Mouse (Mus musculus): ENCODE measurements around the gene Map7d2. TPM values are rescaled to one million over a fixed set of nuclear protein-coding genes. Genes with fewer than 3 reads are reported as not detected.
"Not testable (repeated sequence)": the region's sequence is repeated elsewhere in the genome, so short reads cannot be mapped to it uniquely, and the experiment has no call there.

Gene Map7d2
- polyA plus RNA-seq, 1 experiment from 2014 or later: 14.3 TPM

GRCm38 (mm10) chrX:159414829-159415673 lies 679 bp downstream of the Map7d2 start:
- peak; percentile 82 for ATAC-seq (ENCODE audit: low FRiP score)
- H3K4me3 ChIP-seq (ENCODE audit: low read depth, low read length): peak overlapping the region; percentile 56
- peak overlapping the region; percentile 47 for H3K9ac ChIP-seq (ENCODE audit: low read length)
- WGBS: 19% methylated on average over 50 of the region's 65 CpGs
- no peaks in the 10 kb centered on the region for H3K9me3 ChIP-seq (ENCODE audit: control insufficient read depth, low read length)
- no peaks in the 10 kb centered on the region for H3K36me3 ChIP-seq (ENCODE audit: control insufficient read depth, insufficient read depth, low read length)
- DNase-seq (ENCODE audit: low spot score, missing footprints): peak; percentile 89
- no peaks in the 10 kb centered on the region; the same call in 1 of the 2 replicates for H3K27me3 ChIP-seq (ENCODE audit: control insufficient read depth, insufficient read depth, low read length)
- no peak overlapping the region for H3K27ac ChIP-seq (ENCODE audit: low read depth, low read length)
- H3K4me2 ChIP-seq: peak overlapping the region; percentile 78
- H3K4me1 ChIP-seq (ENCODE audit: control insufficient read depth, insufficient read depth, low read length): no peaks in the 10 kb centered on the region

DNA sequence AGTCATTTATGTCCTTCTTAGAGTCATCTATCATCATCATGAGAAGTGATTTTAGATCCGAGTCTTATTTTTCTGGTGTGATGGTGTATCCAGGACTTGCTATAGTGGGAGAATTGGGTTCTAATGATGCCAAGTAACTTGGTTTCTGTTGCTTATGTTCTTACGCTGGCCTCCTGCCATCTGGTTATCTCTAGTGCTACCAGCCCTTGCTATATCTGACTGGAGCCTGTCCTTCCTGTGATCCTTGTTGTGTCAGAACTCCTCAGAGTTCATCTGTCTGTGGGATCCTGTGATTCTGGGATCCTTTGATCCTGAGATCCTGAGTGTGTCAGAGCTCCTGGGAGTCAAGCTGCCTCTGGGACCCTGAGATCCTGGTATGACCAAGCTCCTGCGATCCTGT lies 16.1 kb downstream of the Map7d2 start:
- H3K27ac ChIP-seq (ENCODE audit: low read depth, low read length); H3K9ac ChIP-seq (ENCODE audit: low read length); H3K4me1 ChIP-seq (ENCODE audit: control insufficient read depth, insufficient read depth, low read length); H3K36me3 ChIP-seq (ENCODE audit: control insufficient read depth, insufficient read depth, low read length); H3K27me3 ChIP-seq (ENCODE audit: control insufficient read depth, insufficient read depth, low read length); DNase-seq (ENCODE audit: low spot score, missing footprints); H3K4me2 ChIP-seq; ATAC-seq (ENCODE audit: low FRiP score); H3K9me3 ChIP-seq (ENCODE audit: control insufficient read depth, low read length); H3K4me3 ChIP-seq (ENCODE audit: low read depth, low read length): not testable (repeated sequence)
- WGBS: 96% methylated on average over 3 of the region's 3 CpGs

DNA sequence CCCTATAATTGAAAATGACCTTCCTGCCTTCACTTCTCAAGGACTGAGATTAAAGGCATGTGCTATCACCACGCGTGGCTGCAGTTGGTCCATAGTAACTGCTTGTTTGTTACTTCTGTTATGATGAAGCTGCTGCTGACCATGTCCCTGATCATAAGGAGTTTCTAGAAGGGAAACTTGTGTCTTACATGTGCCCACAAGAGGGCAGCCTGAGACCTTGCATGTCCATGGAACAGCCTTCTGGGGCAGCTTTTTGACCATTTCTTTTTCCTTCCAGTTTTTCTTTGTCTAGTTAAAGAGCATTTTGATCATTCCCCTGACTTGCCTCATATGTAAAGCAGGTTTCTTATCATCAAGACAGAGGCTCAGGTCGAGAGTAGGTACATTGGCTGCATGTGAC lies 27.8 kb downstream of the Map7d2 start:
- WGBS: 29% methylated on average over 3 of the region's 3 CpGs
- Histone ChIP-seq H3K4me1 (ENCODE audit: control insufficient read depth, insufficient read depth, low read length) (no peaks in the 10 kb centered on the region), H3K4me2 (no peak overlapping the region), H3K36me3 (ENCODE audit: control insufficient read depth, insufficient read depth, low read length) (no peaks in the 10 kb centered on the region), H3K9ac (ENCODE audit: low read length) (no peak overlapping the region), H3K9me3 (ENCODE audit: control insufficient read depth, low read length) (no peaks in the 10 kb centered on the region), H3K4me3 (ENCODE audit: low read depth, low read length) (no peak overlapping the region), H3K27me3 (ENCODE audit: control insufficient read depth, insufficient read depth, low read length) (no peaks in the 10 kb centered on the region), H3K27ac (ENCODE audit: low read depth, low read length) (no peak overlapping the region)
- 0 out of 2 replicates have a peak, but pooled peaks have one; percentile 48 for ATAC-seq (ENCODE audit: low FRiP score)
- no peak for DNase-seq (ENCODE audit: low spot score, missing footprints)

GRCm38 (mm10) chrX:159447133-159447532 lies 32.8 kb downstream of the Map7d2 start:
- no peak for DNase-seq (ENCODE audit: low spot score, missing footprints)
- Histone ChIP-seq H3K4me2 (no peak overlapping the region), H3K4me1 (ENCODE audit: control insufficient read depth, insufficient read depth, low read length) (no peaks in the 10 kb centered on the region), H3K9me3 (ENCODE audit: control insufficient read depth, low read length) (no peaks in the 10 kb centered on the region), H3K27ac (ENCODE audit: low read depth, low read length) (no peak overlapping the region), H3K4me3 (ENCODE audit: low read depth, low read length) (no peak overlapping the region), H3K9ac (ENCODE audit: low read length) (no peak overlapping the region), H3K27me3 (ENCODE audit: control insufficient read depth, insufficient read depth, low read length) (no peaks in the 10 kb centered on the region), H3K36me3 (ENCODE audit: control insufficient read depth, insufficient read depth, low read length) (no peaks in the 10 kb centered on the region)
- ATAC-seq (ENCODE audit: low FRiP score): no peak
- 87% methylated on average over 1 of the region's 1 CpGs for WGBS

GRCm38 (mm10) chrX:159459006-159459654 lies 44.8 kb downstream of the Map7d2 start:
- Histone ChIP-seq H3K27ac (ENCODE audit: low read depth, low read length) (no peak overlapping the region; the same call in 1 of the 2 replicates), H3K9me3 (ENCODE audit: control insufficient read depth, low read length) (no peaks in the 10 kb centered on the region), H3K9ac (ENCODE audit: low read length) (peak overlapping the region; percentile 12; the same call in 1 of the 2 replicates), H3K27me3 (ENCODE audit: control insufficient read depth, insufficient read depth, low read length) (peaks cover 4% of the 10 kb centered on the region; the same call in 1 of the 2 replicates), H3K4me1 (ENCODE audit: control insufficient read depth, insufficient read depth, low read length) (no peaks in the 10 kb centered on the region), H3K4me2 (peak overlapping the region; percentile 35), H3K36me3 (ENCODE audit: control insufficient read depth, insufficient read depth, low read length) (no peaks in the 10 kb centered on the region), H3K4me3 (ENCODE audit: low read depth, low read length) (peak overlapping the region; percentile 13; the same call in 1 of the 2 replicates)
- DNase-seq (ENCODE audit: low spot score, missing footprints) (peak; percentile 89), ATAC-seq (ENCODE audit: low FRiP score) (peak; percentile 96)
- 49% methylated on average over 7 of the region's 7 CpGs for WGBS

GRCm38 (mm10) chrX:159474799-159475198 lies 60.4 kb downstream of the Map7d2 start:
- no peaks in the 10 kb centered on the region; the same call in 1 of the 2 replicates for H3K27me3 ChIP-seq (ENCODE audit: control insufficient read depth, insufficient read depth, low read length)
- H3K4me2 ChIP-seq: no peak overlapping the region
- WGBS: 83% methylated on average over 1 of the region's 1 CpGs
- H3K36me3 ChIP-seq (ENCODE audit: control insufficient read depth, insufficient read depth, low read length): no peaks in the 10 kb centered on the region
- no peaks in the 10 kb centered on the region for H3K4me1 ChIP-seq (ENCODE audit: control insufficient read depth, insufficient read depth, low read length)
- H3K27ac ChIP-seq (ENCODE audit: low read depth, low read length): no peak overlapping the region
- H3K9me3 ChIP-seq (ENCODE audit: control insufficient read depth, low read length): no peaks in the 10 kb centered on the region
- no peak overlapping the region for H3K4me3 ChIP-seq (ENCODE audit: low read depth, low read length)
- DNase-seq (ENCODE audit: low spot score, missing footprints) (no peak), ATAC-seq (ENCODE audit: low FRiP score) (no peak)
- no peak overlapping the region for H3K9ac ChIP-seq (ENCODE audit: low read length)

GRCm38 (mm10) chrX:159478243-159478940 lies 64.0 kb downstream of the Map7d2 start:
- ATAC-seq (ENCODE audit: low FRiP score); DNase-seq (ENCODE audit: low spot score, missing footprints); H3K4me2 ChIP-seq; H3K9ac ChIP-seq (ENCODE audit: low read length); H3K27me3 ChIP-seq (ENCODE audit: control insufficient read depth, insufficient read depth, low read length); H3K9me3 ChIP-seq (ENCODE audit: control insufficient read depth, low read length); H3K27ac ChIP-seq (ENCODE audit: low read depth, low read length); H3K36me3 ChIP-seq (ENCODE audit: control insufficient read depth, insufficient read depth, low read length); H3K4me1 ChIP-seq (ENCODE audit: control insufficient read depth, insufficient read depth, low read length); H3K4me3 ChIP-seq (ENCODE audit: low read depth, low read length): not testable (repeated sequence)
- 83% methylated on average over 4 of the region's 4 CpGs for WGBS

- DNase-seq (ENCODE audit: low spot score, missing footprints) (no peak), ATAC-seq (ENCODE audit: low FRiP score) (no peak)
- Histone ChIP-seq H3K9me3 (ENCODE audit: control insufficient read depth, low read length) (no peaks in the 10 kb centered on the region), H3K4me2 (no peak overlapping the region), H3K27ac (ENCODE audit: low read depth, low read length) (no peak overlapping the region), H3K36me3 (ENCODE audit: control insufficient read depth, insufficient read depth, low read length) (no peaks in the 10 kb centered on the region), H3K27me3 (ENCODE audit: control insufficient read depth, insufficient read depth, low read length) (no peaks in the 10 kb centered on the region), H3K4me1 (ENCODE audit: control insufficient read depth, insufficient read depth, low read length) (no peaks in the 10 kb centered on the region), H3K4me3 (ENCODE audit: low read depth, low read length) (no peak overlapping the region), H3K9ac (ENCODE audit: low read length) (no peak overlapping the region)
- 77% methylated on average over 1 of the region's 1 CpGs for WGBS
Measured at GRCm38 (mm10) chrX:159484247-159484646, 69.9 kb downstream of the Map7d2 start.
